Mouse (Mus musculus): ENCODE results near the gene Trim46.

Trim46 gene

DNA sequence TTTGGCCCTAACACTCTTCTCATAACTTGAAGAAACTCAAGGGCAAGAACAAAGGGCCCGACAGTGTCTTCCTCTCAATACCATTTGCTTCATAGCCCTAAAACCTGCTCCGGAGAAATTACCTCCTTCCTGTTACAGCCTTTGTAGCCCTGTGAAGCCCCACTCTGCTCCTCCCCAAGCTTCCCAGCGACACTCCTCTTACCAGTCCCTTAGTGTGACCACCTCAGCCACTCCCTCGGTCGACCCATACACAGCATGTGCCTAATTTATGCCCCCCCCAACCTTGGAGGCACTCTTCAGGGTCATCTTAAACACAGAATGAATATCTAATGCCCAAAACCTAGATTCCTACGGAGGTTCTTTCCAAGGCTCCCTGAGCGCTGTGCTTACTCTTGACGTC is 32.5 kb upstream of the Trim46 start:
- TF ChIP-seq CTCF (conservative IDR thresholded peaks at IDR 0.05; ENCODE audit: low read length) (no peak), NANOG (IDR thresholded peaks at IDR 0.05; ENCODE audit: borderline replicate concordance, low read length) (no peak)
- peak overlapping the region; percentile 80 for H3K4me3 ChIP-seq (replicated peaks; ENCODE audit: low read length)
- peaks cover 11% of the 10 kb centered on the region for H3K36me3 ChIP-seq (ENCODE audit: insufficient read depth, low read length)

GRCm38 (mm10) chr3:89278107-89278506 is 32.0 kb upstream of the Trim46 start:
- Histone ChIP-seq H3K27me3 (ENCODE audit: insufficient read depth, low read length) (peaks cover 62% of the 10 kb centered on the region), H3K36me3 (ENCODE audit: insufficient read depth, low read length) (peaks cover 11% of the 10 kb centered on the region), H3K4me3 (replicated peaks; ENCODE audit: low read length) (peak overlapping the region; percentile 80), H3K9me3 (ENCODE audit: low read length) (no peaks in the 10 kb centered on the region), H3K4me1 (replicated peaks; ENCODE audit: low read depth, low read length) (peaks cover 64% of the 10 kb centered on the region)
- TF ChIP-seq CTCF (conservative IDR thresholded peaks at IDR 0.05; ENCODE audit: low read length) (no peak), POU5F1 (IDR thresholded peaks at IDR 0.05; ENCODE audit: borderline replicate concordance, low read length) (no peak), NANOG (IDR thresholded peaks at IDR 0.05; ENCODE audit: borderline replicate concordance, low read length) (no peak)

More for the DNA sequence above, 32.5 kb upstream of the Trim46 start:
- Histone ChIP-seq H3K4me1 (replicated peaks; ENCODE audit: low read depth, low read length) (peaks cover 65% of the 10 kb centered on the region), H3K27me3 (ENCODE audit: insufficient read depth, low read length) (peaks cover 62% of the 10 kb centered on the region), H3K9me3 (ENCODE audit: low read length) (no peaks in the 10 kb centered on the region)

DNA sequence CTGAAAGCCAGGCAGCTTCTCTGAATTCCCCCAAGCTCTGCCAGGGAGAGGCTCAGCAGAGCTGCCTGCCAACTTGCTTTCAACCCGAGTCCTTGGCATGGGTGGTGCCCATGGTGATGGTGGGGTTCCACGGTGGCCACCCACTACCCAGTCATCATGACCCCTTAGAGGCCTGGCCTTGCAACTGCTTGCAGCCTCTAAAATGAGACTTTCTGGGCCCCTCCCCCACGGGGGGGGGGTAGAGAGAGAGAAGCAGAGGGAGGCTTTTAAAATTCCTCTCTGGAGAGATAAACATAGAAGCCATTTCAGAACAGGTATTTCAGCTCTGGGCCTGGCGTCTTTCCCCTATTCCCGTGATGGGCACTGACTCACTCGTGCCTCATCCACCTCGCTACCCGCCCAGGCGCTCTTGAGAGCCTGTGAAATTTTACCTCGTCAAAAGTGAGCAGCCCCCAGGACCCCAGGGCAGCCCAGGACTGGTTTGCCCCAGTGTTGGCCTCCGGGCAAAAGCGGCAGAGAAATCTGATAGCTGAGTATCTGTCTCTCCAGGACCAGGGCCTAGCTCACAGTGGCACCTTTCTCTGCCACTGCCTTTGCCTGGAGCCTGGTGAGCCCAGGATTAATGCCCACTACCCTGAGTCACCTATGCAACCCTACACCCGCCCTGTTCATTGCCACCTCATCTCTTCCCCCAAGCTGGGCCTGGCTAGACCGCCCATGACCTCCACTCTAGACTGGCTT is 31.3 kb upstream of the Trim46 start:
- H3K9me3 ChIP-seq (ENCODE audit: low read length): no peaks in the 10 kb centered on the region
- TF ChIP-seq NANOG (IDR thresholded peaks at IDR 0.05; ENCODE audit: borderline replicate concordance, low read length): no peak
- no peak for TF ChIP-seq CTCF (conservative IDR thresholded peaks at IDR 0.05; ENCODE audit: low read length)
- no peak for TF ChIP-seq POU5F1 (IDR thresholded peaks at IDR 0.05; ENCODE audit: borderline replicate concordance, low read length)
- peaks cover 62% of the 10 kb centered on the region for H3K4me1 ChIP-seq (replicated peaks; ENCODE audit: low read depth, low read length)
- H3K4me3 ChIP-seq (replicated peaks; ENCODE audit: low read length): peak overlapping the region; percentile 80; the same call in 1 of the 2 replicates
- H3K27me3 ChIP-seq (ENCODE audit: insufficient read depth, low read length): peaks cover 62% of the 10 kb centered on the region
- peaks cover 13% of the 10 kb centered on the region for H3K36me3 ChIP-seq (ENCODE audit: insufficient read depth, low read length)

DNA sequence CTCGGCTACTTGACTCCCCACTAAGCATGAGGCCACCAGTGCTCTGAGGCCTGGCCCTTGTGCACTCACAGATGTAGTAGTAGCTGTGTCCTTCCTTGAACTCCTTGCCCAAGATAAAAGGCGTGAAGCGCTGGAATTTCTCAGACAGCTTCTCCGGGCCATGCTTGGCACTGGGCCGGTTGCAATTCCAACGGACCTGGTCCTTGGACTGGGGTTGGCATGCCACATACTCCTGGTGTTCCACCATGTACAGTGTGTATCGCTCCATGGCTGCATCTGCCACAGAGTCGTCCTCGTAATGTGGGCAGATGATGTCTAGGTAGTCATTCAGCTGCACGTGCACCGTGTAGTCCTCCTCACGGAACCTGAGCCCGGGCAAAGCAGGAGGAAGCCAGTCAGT is 30.0 kb upstream of the Trim46 start:
- H3K27me3 ChIP-seq (ENCODE audit: insufficient read depth, low read length): peaks cover 57% of the 10 kb centered on the region
- no peaks in the 10 kb centered on the region for H3K9me3 ChIP-seq (ENCODE audit: low read length)
- TF ChIP-seq CTCF (conservative IDR thresholded peaks at IDR 0.05; ENCODE audit: low read length) (no peak), NANOG (IDR thresholded peaks at IDR 0.05; ENCODE audit: borderline replicate concordance, low read length) (no peak), POU5F1 (IDR thresholded peaks at IDR 0.05; ENCODE audit: borderline replicate concordance, low read length) (no peak)
- no peak overlapping the region for H3K4me3 ChIP-seq (replicated peaks; ENCODE audit: low read length)
- peaks cover 13% of the 10 kb centered on the region for H3K36me3 ChIP-seq (ENCODE audit: insufficient read depth, low read length)
- peaks cover 61% of the 10 kb centered on the region for H3K4me1 ChIP-seq (replicated peaks; ENCODE audit: low read depth, low read length)

- Histone ChIP-seq H3K36me3 (ENCODE audit: insufficient read depth, low read length) (peaks cover 27% of the 10 kb centered on the region), H3K27me3 (ENCODE audit: insufficient read depth, low read length) (peaks cover 37% of the 10 kb centered on the region), H3K4me1 (replicated peaks; ENCODE audit: low read depth, low read length) (peaks cover 59% of the 10 kb centered on the region), H3K4me3 (replicated peaks; ENCODE audit: low read length) (no peak overlapping the region), H3K9me3 (ENCODE audit: low read length) (no peaks in the 10 kb centered on the region)
- TF ChIP-seq POU5F1 (IDR thresholded peaks at IDR 0.05; ENCODE audit: borderline replicate concordance, low read length) (no peak), NANOG (IDR thresholded peaks at IDR 0.05; ENCODE audit: borderline replicate concordance, low read length) (no peak), CTCF (conservative IDR thresholded peaks at IDR 0.05; ENCODE audit: low read length) (no peak)
Observed at GRCm38 (mm10) chr3:89271760-89272159, 25.7 kb upstream of the Trim46 start.

GRCm38 (mm10) chr3:89270891-89271290 is 24.8 kb upstream of the Trim46 start:
- peak overlapping the region; percentile 73 for H3K4me3 ChIP-seq (replicated peaks; ENCODE audit: low read length)
- H3K36me3 ChIP-seq (ENCODE audit: insufficient read depth, low read length): peaks cover 24% of the 10 kb centered on the region
- no peaks in the 10 kb centered on the region for H3K9me3 ChIP-seq (ENCODE audit: low read length)
- H3K27me3 ChIP-seq (ENCODE audit: insufficient read depth, low read length): peaks cover 30% of the 10 kb centered on the region
- TF ChIP-seq POU5F1 (IDR thresholded peaks at IDR 0.05; ENCODE audit: borderline replicate concordance, low read length): no peak
- TF ChIP-seq CTCF (conservative IDR thresholded peaks at IDR 0.05; ENCODE audit: low read length): no peak
- TF ChIP-seq NANOG (IDR thresholded peaks at IDR 0.05; ENCODE audit: borderline replicate concordance, low read length): no peak
- H3K4me1 ChIP-seq (replicated peaks; ENCODE audit: low read depth, low read length): peaks cover 61% of the 10 kb centered on the region

- H3K4me3 ChIP-seq (replicated peaks; ENCODE audit: low read length): peak within 1 kb of the TSS; percentile 73
- peaks cover 18% of the 10 kb centered on the region for H3K36me3 ChIP-seq (ENCODE audit: insufficient read depth, low read length)
- H3K4me1 ChIP-seq (replicated peaks; ENCODE audit: low read depth, low read length): peaks cover 63% of the 10 kb centered on the region
- H3K27me3 ChIP-seq (ENCODE audit: insufficient read depth, low read length): peaks cover 24% of the 10 kb centered on the region
- TF ChIP-seq CTCF (conservative IDR thresholded peaks at IDR 0.05; ENCODE audit: low read length): no peak
- TF ChIP-seq POU5F1 (IDR thresholded peaks at IDR 0.05; ENCODE audit: borderline replicate concordance, low read length): no peak
- no peak for TF ChIP-seq NANOG (IDR thresholded peaks at IDR 0.05; ENCODE audit: borderline replicate concordance, low read length)
- H3K9me3 ChIP-seq (ENCODE audit: low read length): no peaks in the 10 kb centered on the region
Observed at GRCm38 (mm10) chr3:89270051-89270755, 24.1 kb upstream of the Trim46 start, which contains the start of gene Slc50a1. TSS of gene Slc50a1 (minus strand) at chr3:89270570.

DNA sequence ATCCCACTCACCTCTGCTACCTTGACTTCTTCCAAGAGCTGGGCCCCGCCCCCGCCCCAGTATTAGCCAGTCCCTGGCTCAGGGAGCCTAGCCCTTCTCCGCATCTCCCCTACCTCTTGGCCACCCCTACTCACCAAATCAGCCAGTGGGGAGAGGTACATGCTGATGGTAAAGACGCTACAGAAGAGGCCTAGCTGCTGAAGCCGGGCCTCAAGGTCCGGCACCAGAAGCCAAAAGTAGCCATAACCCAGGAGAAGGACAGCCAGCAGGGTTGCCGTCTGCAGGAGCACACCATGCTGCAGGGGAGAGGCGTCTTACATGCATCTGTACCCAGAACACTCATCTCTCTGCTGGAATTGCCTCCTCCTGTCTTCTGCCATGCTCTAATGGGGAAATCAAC is 22.8 kb upstream of the Trim46 start:
- peaks cover 22% of the 10 kb centered on the region for H3K27me3 ChIP-seq (ENCODE audit: insufficient read depth, low read length)
- no peaks in the 10 kb centered on the region for H3K9me3 ChIP-seq (ENCODE audit: low read length)
- peaks cover 63% of the 10 kb centered on the region for H3K4me1 ChIP-seq (replicated peaks; ENCODE audit: low read depth, low read length)
- TF ChIP-seq NANOG (IDR thresholded peaks at IDR 0.05; ENCODE audit: borderline replicate concordance, low read length): no peak
- no peak for TF ChIP-seq POU5F1 (IDR thresholded peaks at IDR 0.05; ENCODE audit: borderline replicate concordance, low read length)
- no peak for TF ChIP-seq CTCF (conservative IDR thresholded peaks at IDR 0.05; ENCODE audit: low read length)
- H3K36me3 ChIP-seq (ENCODE audit: insufficient read depth, low read length): peaks cover 16% of the 10 kb centered on the region; the same call in 1 of the 2 replicates
- H3K4me3 ChIP-seq (replicated peaks; ENCODE audit: low read length): peak overlapping the region; percentile 39

All from E14TG2a.4 (cell line).